24 mouse cellular contexts compared by ENCODE assay signal in the genomic region with DNA sequence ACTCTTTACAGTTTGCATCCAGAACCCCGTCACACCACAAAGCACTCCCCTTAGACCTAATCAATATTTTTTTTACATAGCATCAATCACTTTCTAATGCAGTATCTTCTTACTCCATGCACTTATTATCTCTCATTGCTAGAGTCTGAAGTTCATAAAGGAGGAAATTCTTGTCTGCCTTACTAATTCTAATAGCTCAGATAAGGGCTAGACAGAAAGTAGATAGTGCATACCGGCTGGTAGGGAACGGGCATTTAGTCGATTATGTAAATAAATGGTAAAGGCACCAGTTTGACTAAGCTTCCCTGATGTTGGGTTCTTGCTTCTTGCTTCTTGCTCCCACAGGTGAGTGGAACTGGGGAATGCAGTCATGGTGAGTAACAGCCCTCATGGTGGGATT.
"Had no signal": no experiment of that assay in that cellular context is flagged by ENCODE, and none has a peak within 500 bp of the region (broad histone marks: within the 10 kb centered on the region; RNA-seq: fewer than 3 reads in every experiment).

No protein-coding gene starts in this region.

- H3K9ac ChIP-seq: hindbrain, embryonic 12.5 days; hindbrain, embryonic 14.5 days; limb, embryonic 12.5 days; liver, embryonic 13.5 days had no signal

- H3K36me3 ChIP-seq: hindbrain, embryonic 10.5 days; hindbrain, embryonic 12.5 days; limb, embryonic 10.5 days; limb, embryonic 12.5 days; liver, embryonic 13.5 days had no signal

- H3K4me3 ChIP-seq: heart, adult 2 months; hindbrain, embryonic 10.5 days; hindbrain, embryonic 12.5 days; layer of hippocampus, adult 2 months; left cerebral cortex, adult 2 months; limb, embryonic 10.5 days; limb, embryonic 12.5 days; liver, embryonic 13.5 days had no signal

- H3K27ac ChIP-seq: heart, adult 2 months; hindbrain, embryonic 10.5 days; hindbrain, embryonic 12.5 days; hindbrain, embryonic 14.5 days; layer of hippocampus, adult 2 months; left cerebral cortex, adult 2 months; limb, embryonic 10.5 days; limb, embryonic 12.5 days; liver, embryonic 13.5 days had no signal

- ATAC-seq: hindbrain, embryonic 16.5 days; inflammation-experienced regulatory T-cells, adult 6 months had no signal

- H3K27me3 ChIP-seq: hindbrain, embryonic 12.5 days; limb, embryonic 12.5 days; liver, embryonic 13.5 days had no signal

- H3K9me3 ChIP-seq: hindbrain, embryonic 12.5 days; limb, embryonic 10.5 days; liver, embryonic 13.5 days had no signal

- H3K4me1 ChIP-seq: hindbrain, embryonic 10.5 days; hindbrain, embryonic 12.5 days; limb, embryonic 12.5 days; liver, embryonic 13.5 days had no signal

- H3K4me2 ChIP-seq: heart, embryonic 11.5 days; hindbrain, embryonic 12.5 days; hindbrain, embryonic 14.5 days; limb, embryonic 12.5 days; liver, embryonic 11.5 days; liver, embryonic 13.5 days had no signal

- DNase-seq: gastrocnemius, postnatal 14 days; gastrocnemius, postnatal 36 days; heart, adult 11 months; heart, adult 2 months; heart, postnatal 10 days; heart, postnatal 4 days; kidney, adult 11 months; kidney, adult 2 months; kidney, postnatal 10 days; kidney, postnatal 25 days; kidney, postnatal 4 days; liver; liver, embryonic 13.5 days had no signal
